Mouse (Mus musculus): ENCODE results near the gene Gm6525.

DNA sequence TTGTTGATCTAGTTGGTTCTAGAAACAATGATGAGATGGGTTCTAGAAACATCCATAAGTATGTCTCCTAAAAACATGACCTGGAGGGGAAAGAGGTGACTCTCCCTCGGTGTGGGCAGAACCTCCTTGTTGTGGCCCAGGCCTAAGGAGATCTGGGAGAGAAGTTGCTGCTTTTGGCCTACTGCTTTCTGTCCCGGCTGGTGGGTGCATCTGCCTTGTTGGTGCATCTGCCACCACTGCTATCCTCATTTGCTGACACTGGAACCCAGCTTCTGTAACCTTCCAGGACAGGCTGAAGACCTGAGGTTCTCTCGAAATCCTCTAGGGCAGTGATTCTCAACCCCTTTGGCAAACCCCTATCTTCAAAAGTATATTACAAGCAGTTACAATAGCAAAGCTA is 8.5 kb upstream of the Gm6525 start:
- TF ChIP-seq CTCF (IDR thresholded peaks at IDR 0.05; ENCODE audit: borderline replicate concordance, extremely low read depth, insufficient read depth, insufficient read length) (no peak), POLR2A (IDR thresholded peaks at IDR 0.05; ENCODE audit: borderline replicate concordance, extremely low read depth, insufficient read depth, insufficient read length, poor library complexity, severe bottlenecking) (no peak)
